Mouse (Mus musculus): Measurements from ENCODE around the gene Olfr3.

Gene Olfr3

GRCm38 (mm10) chr2:36816932-36817331 lies at the start of gene Olfr3:
TSS of gene Olfr3 (minus strand) at chr2:36817032.
- no peak for DNase-seq

DNA sequence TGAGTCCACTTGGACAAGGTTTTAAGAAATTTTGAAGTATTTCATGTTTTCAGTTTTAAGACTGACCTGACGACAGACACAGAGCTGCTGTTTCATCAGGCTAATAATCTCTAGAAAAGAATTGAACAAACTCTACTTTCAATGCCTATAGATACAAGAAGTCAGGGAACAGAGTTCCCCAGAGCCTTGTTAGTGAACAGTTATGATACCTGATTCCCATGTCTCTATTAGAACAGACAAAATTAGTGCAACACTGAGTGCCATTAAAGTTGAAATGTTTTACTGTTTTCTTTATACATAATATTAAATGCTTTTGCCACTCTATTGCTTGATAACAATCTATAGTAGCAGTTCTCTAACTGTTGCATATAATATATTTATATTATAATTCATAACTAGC lies 45.7 kb upstream of the Olfr3 start, which contains the start of gene Olfr351:
TSS of gene Olfr351 (minus strand) at position 101 of the 400 bp plus-strand sequence.
- no peak for DNase-seq

- DNase-seq: no peak
These were observed 29.2 kb upstream of the Olfr3 start, which contains the start of gene Olfr350 for GRCm38 (mm10) chr2:36846010-36846409. TSS of gene Olfr350 (plus strand) at chr2:36846310.

- DNase-seq: no peak
These were observed 26.6 kb downstream of the Olfr3 start, which contains the start of gene Olfr50 for GRCm38 (mm10) chr2:36790238-36790637. TSS of gene Olfr50 (plus strand) at chr2:36790538.

- no peak for DNase-seq
These were observed 32.9 kb downstream of the Olfr3 start, which contains the start of gene Olfr348 for GRCm38 (mm10) chr2:36783976-36784375. TSS of gene Olfr348 (plus strand) at chr2:36784276.
